Mouse (Mus musculus): ENCODE data around the gene Cacng7. TPM values are rescaled to one million over a fixed set of nuclear protein-coding genes. Genes with fewer than 3 reads are reported as not detected.

The Cacng7 gene
- polyA plus RNA-seq, 1 experiment, result not detected

DNA sequence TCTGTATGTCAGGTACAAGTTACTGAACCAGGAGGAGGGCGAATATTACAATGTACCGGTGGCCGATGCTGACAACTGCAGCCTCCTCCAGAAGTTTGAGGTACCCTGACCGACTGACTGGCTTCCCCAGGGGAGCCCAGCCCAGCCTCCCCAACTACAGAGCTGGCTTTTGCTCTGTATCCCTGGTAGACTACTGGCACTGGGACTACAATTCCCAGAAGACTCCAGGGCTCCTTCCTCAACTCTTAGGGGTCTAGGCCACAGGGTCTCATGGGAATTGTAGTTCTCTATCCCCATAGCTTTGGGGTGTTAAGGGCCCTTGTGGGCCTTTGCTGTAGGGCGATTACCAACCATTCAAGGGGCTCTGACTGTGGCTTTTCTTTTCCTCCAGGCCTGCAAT lies 18.6 kb upstream of the Cacng7 start:
- Histone ChIP-seq H3K9me3 (ENCODE audit: control insufficient read depth, low read length) (peaks cover 8% of the 10 kb centered on the region), H3K36me3 (ENCODE audit: control insufficient read depth) (no peaks in the 10 kb centered on the region), H3K4me1 (ENCODE audit: control insufficient read depth) (no peaks in the 10 kb centered on the region), H3K27me3 (ENCODE audit: control insufficient read depth) (no peaks in the 10 kb centered on the region), H3K4me3 (replicated peaks) (no peak overlapping the region)
- TF ChIP-seq GATA1 (IDR thresholded peaks at IDR 0.05; ENCODE audit: low read length) (no peak), TAL1 (IDR thresholded peaks at IDR 0.05; ENCODE audit: low read length) (no peak)

DNA sequence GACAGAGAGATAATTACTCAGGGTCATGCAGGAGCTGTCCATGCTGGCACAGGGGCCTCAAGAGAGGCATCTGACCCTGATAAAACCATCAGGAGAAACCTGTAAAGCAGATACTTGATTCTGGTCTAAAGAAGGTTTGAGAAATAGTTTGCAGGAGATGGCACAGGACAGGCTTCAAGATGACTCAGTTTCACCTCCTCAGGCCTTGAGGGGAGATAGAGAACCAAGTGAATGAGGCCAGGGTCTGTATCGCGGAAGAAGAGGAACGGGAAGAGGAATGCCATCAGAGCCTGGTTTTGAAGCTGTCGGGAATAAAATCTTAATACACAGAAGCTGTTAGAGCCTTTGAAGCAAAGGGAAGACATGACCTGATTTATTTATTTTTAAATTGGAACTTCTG lies 15.1 kb upstream of the Cacng7 start:
- no peaks in the 10 kb centered on the region for H3K27me3 ChIP-seq (ENCODE audit: control insufficient read depth)
- no peaks in the 10 kb centered on the region for H3K9me3 ChIP-seq (ENCODE audit: control insufficient read depth, low read length)
- no peaks in the 10 kb centered on the region for H3K4me1 ChIP-seq (ENCODE audit: control insufficient read depth)
- H3K36me3 ChIP-seq (ENCODE audit: control insufficient read depth), result no peaks in the 10 kb centered on the region
- H3K4me3 ChIP-seq (replicated peaks), result no peak overlapping the region
- TF ChIP-seq GATA1 (IDR thresholded peaks at IDR 0.05; ENCODE audit: low read length), result no peak
- TF ChIP-seq TAL1 (IDR thresholded peaks at IDR 0.05; ENCODE audit: low read length), result no peak

- Histone ChIP-seq H3K27me3 (ENCODE audit: control insufficient read depth) (no peaks in the 10 kb centered on the region), H3K9me3 (ENCODE audit: control insufficient read depth, low read length) (no peaks in the 10 kb centered on the region)
- TF ChIP-seq TAL1 (IDR thresholded peaks at IDR 0.05; ENCODE audit: low read length), result no peak
- TF ChIP-seq GATA1 (IDR thresholded peaks at IDR 0.05; ENCODE audit: low read length), result no peak
These were observed 11.9 kb upstream of the Cacng7 start for GRCm38 (mm10) chr7:3320856-3321255.

GRCm38 (mm10) chr7:3323826-3324225 lies 8.9 kb upstream of the Cacng7 start:
- H3K9me3 ChIP-seq (ENCODE audit: control insufficient read depth, low read length), result no peaks in the 10 kb centered on the region
- H3K4me3 ChIP-seq (replicated peaks), result no peak overlapping the region
- H3K27me3 ChIP-seq (ENCODE audit: control insufficient read depth), result no peaks in the 10 kb centered on the region
- TF ChIP-seq TAL1 (IDR thresholded peaks at IDR 0.05; ENCODE audit: low read length) (no peak), GATA1 (IDR thresholded peaks at IDR 0.05; ENCODE audit: low read length) (no peak)
- H3K36me3 ChIP-seq (ENCODE audit: control insufficient read depth), result no peaks in the 10 kb centered on the region
- H3K4me1 ChIP-seq (ENCODE audit: control insufficient read depth), result no peaks in the 10 kb centered on the region

More at GRCm38 (mm10) chr7:3320856-3321255, 11.9 kb upstream of the Cacng7 start:
- Histone ChIP-seq H3K36me3 (ENCODE audit: control insufficient read depth) (no peaks in the 10 kb centered on the region), H3K4me1 (ENCODE audit: control insufficient read depth) (no peaks in the 10 kb centered on the region), H3K4me3 (replicated peaks) (no peak overlapping the region)

GRCm38 (mm10) chr7:3327961-3328360 lies 4.8 kb upstream of the Cacng7 start:
- H3K4me1 ChIP-seq (ENCODE audit: control insufficient read depth), result no peaks in the 10 kb centered on the region
- H3K36me3 ChIP-seq (ENCODE audit: control insufficient read depth), result no peaks in the 10 kb centered on the region
- H3K4me3 ChIP-seq (replicated peaks), result no peak overlapping the region
- TF ChIP-seq TAL1 (IDR thresholded peaks at IDR 0.05; ENCODE audit: low read length) (no peak), GATA1 (IDR thresholded peaks at IDR 0.05; ENCODE audit: low read length) (no peak)
- no peaks in the 10 kb centered on the region for H3K9me3 ChIP-seq (ENCODE audit: control insufficient read depth, low read length)
- H3K27me3 ChIP-seq (ENCODE audit: control insufficient read depth), result peaks cover 29% of the 10 kb centered on the region

- peaks cover 41% of the 10 kb centered on the region for H3K27me3 ChIP-seq (ENCODE audit: control insufficient read depth)
- H3K4me1 ChIP-seq (ENCODE audit: control insufficient read depth), result no peaks in the 10 kb centered on the region
- H3K9me3 ChIP-seq (ENCODE audit: control insufficient read depth, low read length), result no peaks in the 10 kb centered on the region
- no peak overlapping the region for H3K4me3 ChIP-seq (replicated peaks)
- TF ChIP-seq GATA1 (IDR thresholded peaks at IDR 0.05; ENCODE audit: low read length) (no peak), TAL1 (IDR thresholded peaks at IDR 0.05; ENCODE audit: low read length) (no peak)
- no peaks in the 10 kb centered on the region for H3K36me3 ChIP-seq (ENCODE audit: control insufficient read depth)
These were observed 2.8 kb upstream of the Cacng7 start for GRCm38 (mm10) chr7:3329776-3330546.

DNA sequence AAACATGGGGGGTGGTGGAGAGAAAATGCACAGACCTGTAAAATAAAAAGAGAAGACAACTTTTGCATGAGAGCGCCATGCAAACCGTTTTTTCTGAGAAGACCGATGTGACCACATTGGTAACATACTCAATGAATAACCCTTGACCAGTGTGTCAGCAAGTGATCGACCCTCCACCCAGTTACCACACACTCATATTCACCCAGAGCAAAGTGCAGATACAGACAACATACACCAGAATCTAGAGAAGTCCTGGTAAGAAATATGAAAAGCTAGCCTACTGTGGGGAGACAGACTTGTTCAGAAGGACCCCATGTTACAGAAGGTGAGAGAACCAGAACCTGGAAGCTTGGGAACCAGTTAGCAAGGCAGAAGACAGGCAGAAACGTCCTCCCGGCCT lies 1.6 kb upstream of the Cacng7 start:
- Histone ChIP-seq H3K4me1 (ENCODE audit: control insufficient read depth) (no peaks in the 10 kb centered on the region), H3K36me3 (ENCODE audit: control insufficient read depth) (no peaks in the 10 kb centered on the region), H3K27me3 (ENCODE audit: control insufficient read depth) (peaks cover 41% of the 10 kb centered on the region), H3K4me3 (replicated peaks) (no peak overlapping the region), H3K9me3 (ENCODE audit: control insufficient read depth, low read length) (no peaks in the 10 kb centered on the region)
- TF ChIP-seq TAL1 (IDR thresholded peaks at IDR 0.05; ENCODE audit: low read length) (no peak), GATA1 (IDR thresholded peaks at IDR 0.05; ENCODE audit: low read length) (no peak)

DNA sequence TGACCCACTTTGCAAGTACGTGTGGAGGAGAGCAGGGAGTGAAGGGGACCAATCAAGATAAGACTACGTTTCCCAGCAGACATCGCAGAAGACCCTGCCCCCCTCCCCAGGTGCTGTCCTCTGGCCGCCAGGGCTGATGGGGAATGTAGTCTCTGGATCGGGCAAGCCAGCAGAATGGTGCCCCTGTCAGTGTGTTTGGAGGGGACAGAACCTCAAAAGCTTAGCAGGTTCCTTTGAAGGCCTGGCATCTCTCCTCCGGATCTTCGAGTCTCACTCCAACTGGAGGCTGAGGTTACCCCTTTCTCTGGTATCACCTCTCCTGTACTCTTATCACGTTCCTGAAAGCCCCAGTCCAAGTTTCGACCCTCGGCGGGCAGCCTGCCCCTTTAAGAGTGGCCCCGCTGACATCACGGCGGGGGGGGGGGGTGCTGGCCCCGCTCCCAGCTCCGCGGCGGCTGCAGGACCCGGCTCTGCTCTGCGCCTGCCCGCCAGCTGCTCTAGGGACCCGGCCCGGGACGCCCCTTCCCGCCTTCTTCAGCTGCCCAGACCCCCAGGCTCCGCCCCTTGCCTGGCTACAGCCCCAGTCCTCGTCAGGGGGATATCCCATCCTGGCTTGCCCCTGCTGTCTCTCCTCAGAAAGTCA lies 1.1 kb upstream of the Cacng7 start:
- TF ChIP-seq TAL1 (IDR thresholded peaks at IDR 0.05; ENCODE audit: low read length) (no peak), GATA1 (IDR thresholded peaks at IDR 0.05; ENCODE audit: low read length) (no peak)
- no peak overlapping the region for H3K4me3 ChIP-seq (replicated peaks)
- no peaks in the 10 kb centered on the region for H3K36me3 ChIP-seq (ENCODE audit: control insufficient read depth)
- H3K4me1 ChIP-seq (ENCODE audit: control insufficient read depth), result no peaks in the 10 kb centered on the region
- no peaks in the 10 kb centered on the region for H3K9me3 ChIP-seq (ENCODE audit: control insufficient read depth, low read length)
- H3K27me3 ChIP-seq (ENCODE audit: control insufficient read depth), result peaks cover 41% of the 10 kb centered on the region

DNA sequence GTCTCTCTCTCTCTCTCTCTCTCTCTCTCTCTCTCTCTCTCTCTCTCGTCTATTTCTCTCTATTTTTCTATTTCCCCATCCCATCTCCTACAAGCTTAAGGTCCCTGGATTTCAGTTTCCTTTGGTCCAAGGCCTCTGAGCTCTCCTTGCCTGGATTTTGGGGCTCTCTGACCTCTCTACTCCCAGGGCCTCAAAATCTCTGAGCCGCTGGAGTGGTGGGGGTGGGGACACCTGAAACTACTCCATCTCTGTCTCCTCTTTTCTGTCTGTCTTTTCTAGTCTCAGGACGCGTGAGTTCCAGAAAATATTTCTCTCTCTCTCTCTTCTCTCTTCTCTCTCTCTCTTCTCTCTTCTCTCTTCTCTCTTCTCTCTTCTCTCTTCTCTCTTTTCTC lies 535 bp upstream of the Cacng7 start:
- H3K4me3 ChIP-seq (replicated peaks), result no peak overlapping the region
- TF ChIP-seq TAL1 (IDR thresholded peaks at IDR 0.05; ENCODE audit: low read length) (no peak), GATA1 (IDR thresholded peaks at IDR 0.05; ENCODE audit: low read length) (no peak)
- H3K27me3 ChIP-seq (ENCODE audit: control insufficient read depth), result peaks cover 41% of the 10 kb centered on the region

More for the DNA sequence above, 535 bp upstream of the Cacng7 start:
- Histone ChIP-seq H3K9me3 (ENCODE audit: control insufficient read depth, low read length) (no peaks in the 10 kb centered on the region), H3K36me3 (ENCODE audit: control insufficient read depth) (no peaks in the 10 kb centered on the region), H3K4me1 (ENCODE audit: control insufficient read depth) (no peaks in the 10 kb centered on the region)

All from erythroblast, embryonic 14.5 days (primary cell).